Mouse (Mus musculus): ENCODE measurements around the gene Lrrc59. TPM values are rescaled to one million over a fixed set of nuclear protein-coding genes. Genes with fewer than 3 reads are reported as not detected.

Gene Lrrc59
- total RNA-seq, 2 experiments from 2014 or later, result 40.4 to 51.2 TPM

Other genes starting within 250 kb of the Lrrc59 start
- gene Abcc3, start 236.8 kb upstream of the Lrrc59 start, total RNA-seq (2021), result 1 to 10 TPM; 1.9 to 2.1 TPM
- gene Cacna1g, start 155.6 kb upstream of the Lrrc59 start, total RNA-seq (2021), result 1 to 10 TPM; 7.0 to 9.0 TPM
- gene Spata20, start 143.6 kb upstream of the Lrrc59 start, total RNA-seq (2021), result not detected
- under 1 TPM; 0.21 to 0.59 TPM for gene Epn3, start 129.8 kb upstream of the Lrrc59 start, total RNA-seq (2021)
- not detected for gene Mycbpap, start 108.0 kb upstream of the Lrrc59 start, total RNA-seq (2021)
- 1 to 10 TPM; 4.3 to 6.0 TPM for gene Rsad1, start 80.5 kb upstream of the Lrrc59 start, total RNA-seq (2021)
- gene Chad, start 64.7 kb upstream of the Lrrc59 start, total RNA-seq (2021), result 10 to 100 TPM; 10.3 to 14.3 TPM
- 10 to 100 TPM in 1 of 2 experiments, 1 to 10 TPM in 1; 8.1 to 10.0 TPM for gene Acsf2, start 27.9 kb upstream of the Lrrc59 start, total RNA-seq (2021)
- 10 to 100 TPM; 50.2 to 63.1 TPM for gene Mrpl27, start 24.0 kb downstream of the Lrrc59 start, total RNA-seq (2021)
- 1 to 10 TPM; 1.3 to 1.5 TPM for gene Eme1, start 24.2 kb downstream of the Lrrc59 start, total RNA-seq (2021)
- gene Xylt2, start 47.7 kb downstream of the Lrrc59 start, total RNA-seq (2021), result 10 to 100 TPM; 10.1 to 12.3 TPM
- gene Gm11541, start 74.7 kb downstream of the Lrrc59 start, total RNA-seq (2021), result not detected
- gene Cdc34b, start 112.0 kb downstream of the Lrrc59 start, total RNA-seq (2021), result under 1 TPM; 0.80 to 0.81 TPM
- not detected for gene Tmem92, start 152.9 kb downstream of the Lrrc59 start, total RNA-seq (2021)

Data from gastrocnemius, postnatal 10 days (tissue).